Mouse (Mus musculus) bone marrow macrophage, adult 2 months (primary cell): ENCODE measurements around the gene Csn1s2a.

ENCODE experiments used
- CTCF ChIP-seq: IDR thresholded peaks from 2 replicates; pipeline ENCODE4 v1.5.1; 2012; ENCODE audit warnings: low read depth, mild to moderate bottlenecking, low read length, moderate library complexity
- POLR2A ChIP-seq: IDR thresholded peaks from 2 replicates; pipeline ENCODE4 v1.6.1; 2012; ENCODE audit warnings: mild to moderate bottlenecking, low read depth, low read length, borderline replicate concordance

DNA sequence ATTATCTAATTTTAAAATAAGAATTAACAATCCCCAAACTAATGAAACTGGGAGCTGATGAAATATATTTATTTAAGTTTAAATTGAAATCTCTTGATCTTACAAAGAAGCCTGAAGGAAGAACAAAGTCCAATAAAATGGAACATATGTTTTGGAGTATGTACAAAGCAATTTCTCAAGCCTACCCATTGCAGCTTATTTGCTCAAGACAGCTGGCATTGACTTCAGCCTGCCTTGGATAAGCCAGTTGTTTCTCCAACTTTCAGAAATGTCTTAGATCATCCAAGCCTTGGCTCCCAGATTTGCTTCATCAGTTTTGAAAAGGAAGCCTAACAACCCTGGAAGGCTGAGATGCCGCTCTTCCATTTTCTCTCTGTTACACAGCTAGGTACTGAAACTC lies 20.9 kb upstream of the Csn1s2a start:
- TF ChIP-seq POLR2A (no peak), CTCF (no peak)
